Mouse (Mus musculus) gastrocnemius, postnatal 10 days (tissue): ENCODE measurements at regions not wholly inside any gene's neighbourhood (a gene's known extent, or its start where the extent isn't known, plus 50 kb on each side); places are given as distances from the start of the nearest gene placed in this dataset.

Experiments
- DNase-seq: peaks from one replicate; pipeline ENCODE4 v3.0.0; 2021; ENCODE audit warnings: mixed read lengths

DNA sequence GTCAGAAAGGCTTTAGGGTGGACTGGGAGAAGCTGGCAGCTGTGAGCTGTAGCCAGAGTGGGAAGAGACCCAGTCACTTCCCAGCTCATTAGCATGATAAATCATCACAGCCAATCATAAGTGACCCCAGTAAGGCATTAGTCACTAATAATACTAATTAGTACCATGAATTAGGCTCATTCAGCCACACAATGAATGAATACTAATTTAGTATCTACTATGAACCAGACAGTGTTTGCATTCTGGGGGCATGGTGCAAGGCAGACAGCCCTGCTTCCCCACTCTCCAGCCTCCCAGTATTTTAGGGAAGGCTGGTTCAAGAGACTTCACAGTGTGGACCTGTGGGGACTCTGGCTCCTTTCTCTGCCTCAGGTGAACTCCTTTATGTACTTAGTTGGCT is 523.7 kb downstream of the Tbc1d22a start:
- no peak for DNase-seq

DNA sequence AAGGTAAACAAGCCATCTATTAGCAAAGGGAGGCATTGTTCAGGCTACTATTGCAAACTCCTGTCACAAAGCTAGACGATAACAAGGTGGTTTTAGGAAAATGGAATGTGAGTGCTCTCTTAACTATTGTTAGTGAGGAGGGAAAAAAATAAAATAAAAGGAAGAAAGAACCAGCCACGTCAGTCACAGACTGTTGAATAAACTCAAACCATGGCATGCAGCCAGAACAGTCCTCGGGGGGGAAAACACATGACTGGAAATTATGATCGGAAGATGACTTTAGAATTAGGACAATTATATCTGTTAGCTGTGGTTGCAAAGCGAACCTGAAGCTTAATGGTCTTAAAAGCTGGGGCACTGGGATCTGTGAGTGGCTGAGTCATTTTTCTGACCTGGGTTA is 524.1 kb downstream of the Tbc1d22a start:
- DNase-seq = no peak

DNA sequence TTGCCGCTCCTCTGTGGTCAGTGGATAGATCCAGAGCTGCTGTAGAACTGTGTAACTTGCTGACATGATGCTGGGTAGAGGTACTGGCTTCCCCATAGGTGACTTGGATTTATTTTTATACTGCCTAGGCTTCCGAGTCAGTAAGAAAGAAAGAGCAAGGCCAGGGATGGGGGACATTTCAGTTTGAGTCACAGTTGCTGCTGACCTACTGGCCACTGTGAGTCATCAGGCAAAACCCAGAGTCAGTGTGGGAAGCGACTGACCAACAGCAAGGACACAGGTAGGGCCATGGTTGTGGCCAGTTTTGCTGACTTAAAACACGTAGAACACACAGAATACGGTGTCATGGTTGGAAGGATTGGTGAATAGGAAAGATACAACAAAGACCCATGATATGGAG is 524.5 kb downstream of the Tbc1d22a start:
- DNase-seq = no peak

DNA sequence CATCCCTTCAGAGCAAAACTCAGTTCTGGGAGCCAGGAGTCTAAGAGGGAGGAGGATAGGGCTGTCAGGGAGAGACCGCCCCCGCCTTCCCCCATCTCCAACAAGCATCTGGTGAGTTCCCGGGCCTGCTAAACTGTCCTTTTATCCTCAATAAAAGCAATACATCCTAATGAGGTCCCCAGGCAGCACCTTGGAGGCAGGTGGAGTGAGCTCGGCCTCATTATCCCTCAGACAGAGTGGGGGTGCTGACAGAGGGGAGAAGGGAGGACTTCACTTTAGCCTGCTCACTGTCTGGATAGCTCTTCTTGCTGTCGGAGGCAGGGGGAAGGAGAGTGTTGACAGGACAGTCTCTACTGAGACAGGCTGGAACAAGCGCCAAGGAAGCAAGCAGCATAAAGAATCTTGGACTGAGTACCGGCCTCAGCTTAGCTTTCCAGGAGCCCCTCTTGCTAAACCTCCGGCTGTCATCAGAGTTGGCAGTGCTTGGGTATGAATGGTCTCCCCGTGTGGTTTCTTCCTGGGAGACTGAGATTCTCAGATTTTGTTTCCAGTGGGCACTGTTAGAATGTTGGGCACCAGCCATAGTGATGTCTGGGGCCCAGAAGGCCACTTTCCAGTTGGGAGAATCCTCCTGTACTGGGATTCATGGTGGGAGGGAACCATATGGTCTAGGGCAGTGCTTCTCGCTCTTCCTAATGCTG is 537.3 kb downstream of the Tbc1d22a start:
- DNase-seq = no peak

DNA sequence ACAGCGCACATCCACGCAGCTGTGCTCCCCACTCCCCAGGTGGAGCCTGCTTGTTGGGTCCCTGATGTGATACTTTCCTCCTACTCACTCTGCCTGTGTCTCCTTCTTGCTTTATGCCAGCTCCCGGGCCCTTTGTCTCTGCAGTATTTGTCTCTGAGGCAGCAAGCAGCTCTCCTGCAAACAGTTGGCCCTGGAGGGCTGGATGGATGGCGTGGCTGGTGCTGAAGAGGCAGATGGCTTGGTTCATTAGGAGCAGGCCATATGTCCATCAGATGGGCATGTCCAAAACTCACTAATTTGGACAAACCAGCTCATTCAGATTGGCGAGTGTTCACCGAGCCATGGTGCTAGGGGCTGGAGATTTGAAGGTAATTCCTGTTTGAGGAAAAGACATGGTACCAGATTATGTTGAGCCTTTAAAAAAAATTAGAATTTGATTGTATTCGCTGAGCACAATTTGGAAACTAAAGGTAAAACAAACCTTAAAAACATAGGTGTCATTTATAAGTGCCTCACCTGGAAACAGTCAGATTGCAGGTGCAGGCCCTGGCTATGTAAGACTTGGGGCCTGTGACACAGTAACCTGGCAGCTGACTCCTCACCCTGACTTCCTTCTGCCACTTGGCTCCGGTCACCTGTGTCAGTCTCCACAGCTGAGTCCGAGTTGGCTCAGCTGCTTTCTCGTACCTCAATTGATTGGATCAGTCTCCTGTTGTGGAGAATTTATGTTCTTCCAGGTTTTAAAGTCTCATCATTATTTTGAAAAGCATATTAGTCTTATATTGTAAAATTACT is 549.5 kb downstream of the Tbc1d22a start:
- DNase-seq = no peak

DNA sequence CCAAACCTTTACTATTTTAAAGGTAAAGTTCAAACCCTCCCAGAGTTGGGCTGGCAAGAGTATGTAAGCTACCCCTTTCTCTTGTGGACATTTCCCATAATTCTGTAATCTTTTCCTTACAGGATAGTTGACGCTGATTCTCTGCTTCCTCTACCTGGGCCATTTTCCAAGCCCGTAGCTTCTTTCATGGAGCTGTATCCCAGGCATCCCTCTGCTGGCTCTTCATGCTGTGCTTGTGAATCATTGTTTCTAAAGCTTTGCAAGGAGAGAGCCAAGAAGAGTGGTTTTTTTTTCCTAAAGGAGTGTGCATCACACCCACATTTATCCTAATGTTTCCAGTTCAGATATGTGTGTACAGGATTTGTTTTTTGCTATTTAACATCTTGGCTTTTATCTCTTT is 553.4 kb downstream of the Tbc1d22a start:
- DNase-seq = no peak

DNA sequence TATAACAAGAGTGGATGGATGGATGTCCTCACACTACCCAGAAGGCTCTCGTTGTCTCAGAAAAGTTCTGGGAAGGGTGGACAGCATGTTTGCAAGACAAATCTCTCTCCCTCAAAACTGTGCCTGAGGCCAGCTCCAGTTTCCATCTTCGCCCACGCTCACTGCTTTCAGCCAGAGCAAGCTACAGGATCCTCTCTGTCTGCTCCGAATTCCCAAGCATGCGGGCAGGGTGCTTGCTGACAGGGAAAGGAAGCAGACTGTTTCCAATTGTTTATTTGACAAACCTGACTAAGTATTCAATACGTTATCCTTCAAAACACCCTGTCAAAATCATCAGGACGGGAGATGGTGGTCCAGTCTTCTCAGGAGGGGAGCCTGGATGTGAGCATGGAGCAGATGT is 558.8 kb downstream of the Tbc1d22a start:
- no peak for DNase-seq

DNA sequence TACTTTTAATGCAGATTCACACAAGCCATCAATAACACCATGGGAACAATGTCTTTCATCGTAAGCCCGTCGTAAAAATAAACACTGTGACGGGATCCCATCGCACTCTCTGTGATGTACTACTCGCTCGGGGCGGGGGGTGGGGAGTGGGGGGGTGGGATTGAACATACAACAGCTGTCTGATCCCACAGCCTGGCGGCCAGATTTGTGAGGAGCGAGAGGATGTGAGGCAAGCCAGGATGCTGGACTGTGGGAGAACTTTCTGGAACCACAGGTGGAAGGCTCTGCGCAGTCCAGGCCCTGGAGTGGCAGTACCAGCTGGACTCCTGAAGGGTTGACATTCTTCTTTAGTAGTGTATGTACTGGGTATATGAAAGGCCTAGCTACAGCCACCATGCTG is 563.7 kb downstream of the Tbc1d22a start:
- no peak for DNase-seq

DNA sequence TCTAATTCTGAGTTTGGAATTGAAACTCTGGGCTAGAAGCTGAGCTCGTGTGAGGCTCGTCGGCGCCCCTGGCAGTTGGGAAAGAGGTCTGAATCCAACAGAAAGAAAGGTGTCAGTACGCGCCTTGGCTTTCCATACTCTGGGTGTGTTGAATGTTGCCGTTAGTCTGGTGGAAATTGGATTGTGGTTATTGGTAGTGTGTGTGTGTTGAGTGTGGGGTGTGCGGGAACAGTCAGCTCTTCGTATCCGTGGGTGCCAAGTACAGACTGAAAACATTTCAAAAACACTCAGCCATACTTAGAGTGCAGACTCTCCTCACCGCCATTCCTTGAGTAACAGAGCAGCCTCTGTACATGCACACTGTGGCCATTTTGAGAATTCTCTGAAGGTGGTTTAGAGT is 566.9 kb downstream of the Tbc1d22a start:
- DNase-seq = no peak

DNA sequence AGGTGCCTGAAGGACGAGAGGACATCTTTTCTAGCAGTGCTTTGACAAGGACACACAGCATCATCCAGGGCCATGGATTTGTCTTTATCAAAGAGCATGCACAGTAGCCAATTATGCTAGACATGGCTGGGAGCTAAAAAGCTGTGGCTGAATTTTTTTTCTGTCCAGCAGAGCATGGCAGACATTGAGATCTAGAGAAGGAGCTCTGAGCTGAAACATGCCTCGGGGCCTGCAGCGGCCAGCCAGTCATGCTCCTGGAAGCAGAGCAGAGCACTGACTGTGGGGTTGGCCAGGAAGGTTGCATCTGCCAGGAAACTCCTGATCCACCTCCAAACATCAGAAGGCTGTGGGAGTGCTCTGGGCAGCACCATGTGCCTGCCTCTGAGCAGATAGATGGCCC is 580.5 kb downstream of the Tbc1d22a start:
- DNase-seq = no peak

DNA sequence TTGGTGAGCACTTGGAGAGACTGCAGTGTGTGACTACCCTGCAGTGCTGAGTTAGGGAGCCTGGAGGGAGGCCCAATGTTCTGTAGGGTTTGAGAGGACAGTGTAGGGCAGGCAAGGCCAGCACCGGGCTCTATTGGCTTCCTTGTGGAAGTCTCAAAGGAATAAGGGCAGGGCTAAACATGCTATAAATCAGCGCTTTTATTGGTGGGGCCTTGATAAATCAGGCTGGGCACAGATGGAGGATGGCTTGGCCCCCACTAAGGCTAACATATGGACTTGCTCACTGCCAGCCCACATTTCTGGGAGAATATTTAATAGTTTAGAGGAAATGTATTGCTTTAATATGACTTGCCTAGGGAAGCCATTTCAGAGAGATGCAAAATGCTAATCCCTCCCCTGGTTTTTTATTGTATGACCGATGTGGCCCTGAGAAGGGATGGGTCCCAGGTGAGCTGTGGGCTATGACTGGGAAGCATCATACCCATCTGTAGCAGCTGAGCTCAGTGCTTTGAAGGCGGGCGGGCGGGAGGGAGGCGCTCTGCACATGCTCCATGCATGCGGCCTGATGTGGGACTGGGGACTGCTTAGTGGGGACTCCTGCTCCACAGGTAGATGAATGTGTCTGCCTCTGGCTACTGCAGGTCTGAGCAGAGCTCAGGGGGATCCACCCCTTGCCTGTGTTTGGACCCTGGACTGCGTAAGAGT is 584.4 kb downstream of the Tbc1d22a start:
- DNase-seq = no peak

DNA sequence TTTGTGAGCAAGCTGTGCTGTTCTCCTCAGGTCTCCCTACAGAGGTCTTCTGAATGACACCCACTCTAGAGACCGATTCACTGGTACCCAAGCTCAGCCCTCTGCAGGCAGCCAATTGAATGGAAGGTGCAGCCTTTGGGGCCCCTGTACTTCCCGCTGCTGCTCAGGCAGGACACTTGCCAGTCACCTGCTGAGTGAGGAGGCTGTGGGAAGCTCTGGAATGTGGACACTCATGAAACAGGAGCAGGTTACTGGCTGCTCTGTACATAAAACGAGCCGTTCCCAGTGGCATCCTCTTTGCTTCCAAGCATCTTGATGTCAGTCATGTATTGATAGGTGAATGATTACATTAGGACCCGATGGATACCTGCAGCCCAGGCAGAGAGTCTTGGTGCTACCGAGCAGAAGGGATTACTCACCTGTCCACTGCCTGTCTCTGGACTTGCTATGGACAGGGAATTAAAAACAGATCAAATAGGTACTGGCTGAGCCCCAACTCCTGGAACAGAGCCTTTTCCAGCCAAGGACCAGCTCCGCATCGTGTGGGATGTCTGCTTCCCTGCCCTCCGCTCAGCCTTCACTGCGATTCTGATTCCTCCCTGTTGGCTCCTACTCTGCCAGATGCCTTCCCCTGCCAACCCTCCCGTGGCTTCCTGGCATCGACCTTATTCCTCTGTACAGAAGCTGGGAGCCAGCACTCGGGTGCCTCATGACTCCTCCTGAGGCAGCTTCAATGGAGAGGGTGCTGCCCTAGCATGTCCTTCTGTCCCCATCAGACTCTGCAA is 593.2 kb downstream of the Tbc1d22a start:
- no peak for DNase-seq

DNA sequence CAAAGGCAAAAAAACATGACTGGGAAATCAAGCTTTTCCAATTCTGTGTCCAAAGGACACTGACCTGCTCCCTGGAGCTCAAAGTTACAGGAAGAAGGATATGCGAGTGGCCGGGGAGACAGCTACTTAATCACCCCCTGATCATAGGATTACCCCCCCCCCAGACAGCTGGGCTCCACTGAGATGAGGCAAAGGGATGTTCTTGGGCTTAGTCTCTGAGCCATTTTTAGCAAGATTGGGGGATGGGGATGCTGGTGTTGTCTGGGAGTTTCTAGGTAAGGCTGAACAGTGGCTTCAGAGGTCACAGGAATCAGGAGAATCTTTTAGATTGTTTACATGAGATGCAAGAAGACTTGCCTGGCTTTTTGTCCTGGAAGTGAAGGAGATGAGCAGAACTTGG is 597.6 kb downstream of the Tbc1d22a start:
- no peak for DNase-seq

DNA sequence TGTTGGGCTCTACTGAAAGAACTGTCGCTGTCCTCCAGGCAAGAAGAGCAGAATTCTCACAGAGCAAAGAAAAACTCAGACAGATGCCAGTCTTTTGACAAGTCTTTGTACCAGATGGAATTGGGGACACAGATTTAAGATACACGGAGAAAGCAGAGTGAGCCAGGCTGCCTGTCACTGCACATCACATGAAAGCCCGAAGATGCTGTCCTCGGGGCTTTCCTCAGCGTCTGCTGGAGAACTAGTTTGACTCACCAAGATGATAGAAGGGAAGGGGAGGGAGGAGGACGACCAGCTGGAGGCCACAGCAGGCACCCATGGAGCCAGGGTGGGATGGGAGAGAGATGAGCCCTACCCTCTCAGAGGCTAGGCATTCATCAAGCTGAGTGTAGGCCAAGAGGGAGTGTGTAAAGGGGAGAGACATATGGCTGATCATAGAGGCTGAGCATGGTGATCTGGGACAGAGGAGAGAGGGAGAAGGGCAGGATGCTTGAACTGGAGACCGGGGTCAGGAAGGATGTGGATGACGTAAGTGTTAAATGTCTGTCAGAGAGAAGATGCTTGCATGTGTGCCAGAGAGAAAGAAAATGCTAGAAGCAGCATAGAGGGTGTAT is 600.7 kb downstream of the Tbc1d22a start:
- DNase-seq = no peak

DNA sequence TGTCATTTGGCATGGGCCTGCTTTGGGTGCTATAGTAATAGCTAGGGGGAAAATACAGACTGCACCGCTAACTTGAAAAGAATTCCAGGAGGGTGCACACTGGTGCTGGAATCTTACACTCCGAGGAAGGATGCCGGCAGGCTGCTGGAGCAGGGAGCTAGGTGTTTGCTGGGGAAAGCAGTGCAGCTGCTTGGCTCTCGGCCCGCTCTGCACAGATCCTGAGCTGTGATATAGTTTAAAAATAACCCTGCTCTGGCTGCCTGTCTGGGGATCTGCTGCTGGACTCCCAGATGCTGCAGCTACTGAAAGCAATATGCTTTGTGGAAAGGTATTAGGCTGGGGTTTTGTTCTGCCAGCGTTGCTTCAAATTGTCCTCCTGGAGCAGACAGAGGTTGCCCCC is 621.7 kb downstream of the Tbc1d22a start:
- peak; percentile 23 for DNase-seq

DNA sequence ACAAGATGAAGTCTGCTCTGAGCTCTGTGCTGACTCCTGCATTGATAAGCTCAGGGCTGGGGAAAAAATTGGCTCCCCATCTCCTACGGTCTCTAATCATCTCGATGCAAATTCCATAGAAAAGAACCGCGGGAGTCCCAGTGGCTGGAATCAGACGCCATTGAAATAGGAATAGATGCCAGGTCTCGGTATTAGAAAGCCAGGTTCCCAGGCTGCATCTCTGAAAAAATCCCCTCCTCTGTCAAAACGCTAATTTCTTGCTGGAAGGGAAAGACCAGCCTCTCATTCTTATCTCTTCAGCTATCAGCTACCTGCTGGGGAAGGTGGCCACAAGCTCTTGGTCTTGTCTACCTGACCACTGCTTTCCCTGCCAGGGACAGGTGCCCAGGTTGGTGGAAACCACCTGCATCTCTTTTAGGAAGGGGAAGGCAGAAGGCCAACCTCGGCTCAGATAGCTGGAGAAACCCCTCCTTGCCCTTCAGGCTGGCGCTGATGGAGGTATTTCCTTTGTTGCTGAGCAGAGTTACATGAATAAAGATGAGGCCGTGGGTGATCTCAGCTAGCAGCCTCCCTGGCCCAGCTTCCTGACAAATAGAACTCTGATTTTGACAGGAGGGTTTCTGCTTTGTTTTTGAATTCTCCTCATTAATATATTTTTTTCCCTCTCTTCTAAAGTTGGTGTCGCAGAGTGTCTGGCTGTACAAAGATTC is 638.1 kb downstream of the Tbc1d22a start:
- DNase-seq = no peak

DNA sequence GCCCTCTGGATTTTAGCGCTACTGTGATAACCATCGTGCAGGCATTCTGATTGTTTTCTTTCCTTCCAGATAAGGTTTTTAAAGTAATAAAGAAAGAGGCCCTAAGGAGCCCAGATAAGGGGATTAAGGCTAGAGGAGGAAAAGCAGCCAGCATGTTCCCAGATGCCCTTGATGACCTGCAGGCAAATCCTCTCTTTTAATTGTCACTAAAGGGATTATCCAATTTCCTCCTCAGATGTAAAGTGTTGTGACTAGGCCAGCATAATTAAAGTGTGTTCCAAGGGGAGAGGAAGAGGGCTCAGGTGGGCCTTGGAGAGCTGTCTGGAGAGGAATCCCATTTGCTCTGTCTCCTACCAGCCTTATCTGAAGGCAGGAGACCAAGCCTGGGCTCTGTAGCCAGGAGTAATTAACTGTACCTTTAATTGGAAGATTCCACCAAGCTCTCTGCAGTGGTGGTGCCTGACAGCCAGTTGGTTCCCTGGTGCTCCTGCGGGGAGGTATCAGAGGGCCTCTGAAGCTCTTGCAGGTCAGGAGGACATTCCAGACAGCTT is 644.2 kb downstream of the Tbc1d22a start:
- no peak for DNase-seq

DNA sequence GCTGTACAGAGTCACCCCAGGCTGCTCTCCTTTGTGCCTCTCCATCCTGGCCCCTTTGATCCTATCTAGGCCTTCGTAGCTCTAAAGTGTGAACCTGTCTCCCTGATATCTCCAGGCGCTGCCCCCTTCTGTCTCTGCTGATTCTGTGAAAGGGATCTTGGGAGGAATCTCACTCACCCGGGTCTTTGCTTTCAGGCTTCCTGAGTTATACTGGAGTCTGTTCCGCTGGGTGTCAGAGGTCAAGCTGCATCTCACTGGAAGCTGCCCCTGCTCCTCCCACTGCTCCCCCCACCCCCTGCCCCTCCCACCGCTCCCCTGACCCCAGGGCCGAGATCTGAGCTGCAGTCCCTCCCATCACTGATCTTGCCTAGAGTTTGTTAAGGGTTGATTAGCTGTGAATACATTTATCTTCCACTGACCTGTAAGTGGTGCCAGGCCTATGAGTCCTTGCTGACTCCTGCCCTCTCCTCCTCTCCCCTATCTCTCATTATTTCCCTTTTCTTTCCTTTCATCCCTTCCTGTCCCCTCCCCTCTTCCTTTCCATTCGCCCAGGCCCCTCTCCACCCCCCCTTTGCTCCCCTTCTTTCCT is 661.6 kb downstream of the Tbc1d22a start:
- DNase-seq = no peak

DNA sequence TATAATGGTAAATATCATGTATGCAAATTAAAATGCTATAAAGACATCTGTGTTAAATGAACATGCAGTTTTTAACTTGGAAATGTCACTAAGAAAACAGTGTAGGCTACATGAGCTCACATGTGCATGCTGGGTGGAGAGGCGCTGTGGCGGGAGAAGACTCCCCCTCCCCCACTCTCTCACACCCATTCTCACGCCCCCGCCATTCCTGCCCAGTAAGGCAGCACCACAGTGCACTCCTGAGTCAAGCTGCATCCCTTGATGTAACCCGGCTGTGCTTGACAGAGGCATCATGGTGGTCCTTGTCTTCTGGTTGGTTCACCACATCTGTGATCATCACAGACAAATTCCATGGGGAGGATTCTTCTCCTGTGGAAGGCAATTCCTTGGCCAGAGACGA is 647.1 kb upstream of the Fam19a5 start:
- DNase-seq = no peak

DNA sequence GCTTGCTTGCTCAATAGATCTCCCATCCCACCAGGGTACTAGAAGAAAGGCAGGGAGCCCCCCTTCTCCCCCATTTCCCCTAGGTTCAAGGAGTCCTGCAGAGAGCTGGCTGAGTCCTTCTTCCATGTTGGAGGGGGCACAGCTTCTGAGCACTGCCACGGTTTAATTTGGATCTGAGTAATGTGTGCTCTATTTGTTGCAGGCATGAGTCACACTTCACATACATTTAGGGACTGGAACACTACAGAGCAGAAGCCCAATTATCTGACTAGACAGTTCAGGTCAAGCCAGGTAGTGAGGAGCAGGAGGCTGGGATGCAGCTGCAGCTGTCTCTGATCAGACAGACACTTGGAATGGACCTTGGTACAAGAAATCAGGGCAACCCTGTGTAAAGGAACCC is 644.1 kb upstream of the Fam19a5 start:
- DNase-seq = no peak

DNA sequence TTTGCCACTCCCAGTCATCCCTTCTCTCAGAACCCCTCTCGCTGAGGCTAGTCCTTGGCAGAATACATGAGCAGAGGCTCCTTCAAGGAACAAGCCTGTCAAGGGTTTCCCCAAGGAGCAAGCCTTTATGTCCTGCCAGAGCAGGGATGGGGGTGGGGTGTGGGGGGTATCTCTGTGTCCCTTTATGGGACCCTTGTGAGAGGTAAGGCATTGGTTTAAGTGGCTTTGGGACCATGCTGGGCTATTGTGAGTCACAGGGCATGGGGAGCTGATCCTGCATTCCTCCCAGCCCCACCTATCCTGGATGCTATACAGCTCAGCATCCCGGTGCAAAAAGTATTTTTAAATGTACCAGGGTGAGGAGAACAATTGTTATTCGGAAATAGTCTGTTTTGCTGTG is 641.1 kb upstream of the Fam19a5 start:
- no peak for DNase-seq
